Mouse (Mus musculus) midbrain, embryonic 12.5 days (tissue): ENCODE results near the gene Kcnk15. TPM values are rescaled to one million over a fixed set of nuclear protein-coding genes. Genes with fewer than 3 reads are reported as not detected.
A peak's percentile ranks its signal among the peaks of the same experiment; 100 is the strongest.

ENCODE experiments used
- ATAC-seq: fragments of 200-750 bp; cut with Nextera tagmentation; 2 replicates; pipeline ENCODE4 v1.8.0; 2017; ENCODE audit warnings: low read depth, moderate TSS enrichment, moderate library complexity; ENCODE audit not compliant: low FRiP score
- H3K27ac ChIP-seq: fragments of 300-500 bp; sonication (generic); replicated peaks from 2 replicates; pipeline ENCODE4 v1.5.1; 2016; ENCODE audit warnings: mild to moderate bottlenecking
- H3K27me3 ChIP-seq: fragments of 300-500 bp; sonication (generic); 2 replicates; pipeline ENCODE4 v1.6.1; 2016; ENCODE audit warnings: mild to moderate bottlenecking
- H3K36me3 ChIP-seq: fragments of 300-500 bp; sonication (generic); 2 replicates; pipeline ENCODE4 v1.6.1; 2016
- H3K4me1 ChIP-seq: fragments of 300-500 bp; sonication (generic); 2 replicates; pipeline ENCODE4 v1.6.1; 2016
- H3K4me2 ChIP-seq: fragments of 300-500 bp; sonication (generic); replicated peaks from 2 replicates; pipeline ENCODE4 v1.6.1; 2016; ENCODE audit warnings: mild to moderate bottlenecking, moderate library complexity
- H3K4me3 ChIP-seq: fragments of 300-500 bp; sonication (generic); 2 replicates; pipeline ENCODE4 v1.5.1; 2016; ENCODE audit warnings: mild to moderate bottlenecking
- H3K9ac ChIP-seq: fragments of 300-500 bp; sonication (generic); replicated peaks from 2 replicates; pipeline ENCODE4 v1.6.1; 2016; ENCODE audit warnings: mild to moderate bottlenecking, moderate library complexity
- H3K9me3 ChIP-seq: fragments of 300-500 bp; sonication (generic); 2 replicates; pipeline ENCODE4 v1.6.1; 2016; ENCODE audit warnings: mild to moderate bottlenecking
- WGBS: fragments of 180-500 bp; shearing (Covaris S2); methylation state at CpG from one replicate; pipeline ENCODE4 v1.1.7; 2016; 5-methylcytosine and 5-hydroxymethylcytosine counted together
- polyA plus RNA-seq: library from polyadenylated mRNA; unstranded; fragments of >200 nt; fragmentation: Nextera tagmentation; extraction: Ambion mirVana; gene quantifications from 2 replicates; pipeline ENCODE4 v1.2.1, GENCODE M21; 2016

Kcnk15 gene
- polyA plus RNA-seq = not detected in 2 replicates

DNA sequence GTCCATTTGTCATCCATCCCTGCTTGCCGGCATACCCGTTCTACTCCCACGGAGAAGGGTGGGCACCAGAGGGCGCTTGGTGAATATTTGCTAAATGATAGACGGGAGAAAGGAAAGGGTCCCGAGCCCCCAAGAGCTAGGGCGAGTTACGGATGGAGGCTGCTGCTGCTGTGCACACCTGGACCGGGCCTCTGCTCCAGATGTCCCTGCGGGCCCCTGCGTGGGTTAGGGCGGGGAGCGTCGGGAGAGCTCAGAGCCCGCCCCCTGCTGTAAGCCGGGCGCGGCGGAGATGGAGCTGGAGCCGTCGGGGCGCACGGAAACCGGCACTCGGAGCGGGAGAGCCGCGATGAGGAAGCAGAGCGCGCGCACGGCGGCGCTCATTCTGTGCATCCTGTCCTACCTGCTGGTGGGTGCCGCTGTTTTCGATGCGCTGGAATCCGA is at the start of gene Kcnk15:
Gene Kcnk15 (plus strand): TSS at position 191 of the 441 bp plus-strand sequence.
- no peak within 1 kb of the TSS for H3K9ac ChIP-seq
- peak within 1 kb of the TSS; percentile 16; the same call in 1 of the 2 replicates for H3K4me2 ChIP-seq
- H3K4me1 ChIP-seq = peaks cover 8% of the 10 kb centered on the region; the same call in 1 of the 2 replicates
- no peaks in the 10 kb centered on the region for H3K9me3 ChIP-seq
- peak within 1 kb of the TSS; percentile 25 for H3K4me3 ChIP-seq
- no peak within 1 kb of the TSS for H3K27ac ChIP-seq
- ATAC-seq = no peak
- no peaks in the 10 kb centered on the region for H3K36me3 ChIP-seq
- peaks cover 87% of the 10 kb centered on the region for H3K27me3 ChIP-seq
- 2% methylated on average over 38 of the region's 38 CpGs for whole genome bisulfite sequencing

DNA sequence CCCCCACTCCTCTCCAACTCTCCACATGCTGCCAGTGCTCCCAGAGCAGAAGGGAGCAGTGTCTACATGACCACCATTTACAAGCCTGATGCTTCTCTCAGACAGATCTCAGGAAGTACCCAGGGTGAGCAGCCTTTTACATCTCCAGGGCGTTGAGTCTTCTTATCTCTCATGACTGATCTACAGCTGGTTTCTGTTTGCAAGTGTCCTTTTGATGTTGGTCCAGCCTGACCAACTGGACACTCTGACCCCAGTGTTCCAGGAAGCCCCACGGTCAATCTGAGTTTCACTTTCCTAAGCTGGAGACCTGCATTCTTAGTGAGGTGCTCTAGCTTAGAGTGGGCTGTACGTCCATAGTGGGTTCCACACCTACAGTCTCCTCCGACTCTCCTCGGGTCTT is 49.6 kb upstream of the Kcnk15 start:
- H3K27me3 ChIP-seq = no peaks in the 10 kb centered on the region
- no peaks in the 10 kb centered on the region for H3K4me1 ChIP-seq
- H3K36me3 ChIP-seq = no peaks in the 10 kb centered on the region
- no peak overlapping the region for H3K4me3 ChIP-seq
- no peak overlapping the region for H3K27ac ChIP-seq
- 81% methylated on average over 5 of the region's 5 CpGs for WGBS
- H3K9me3 ChIP-seq = no peaks in the 10 kb centered on the region
- ATAC-seq = no peak
- H3K4me2 ChIP-seq = no peak overlapping the region
- no peak overlapping the region for H3K9ac ChIP-seq

DNA sequence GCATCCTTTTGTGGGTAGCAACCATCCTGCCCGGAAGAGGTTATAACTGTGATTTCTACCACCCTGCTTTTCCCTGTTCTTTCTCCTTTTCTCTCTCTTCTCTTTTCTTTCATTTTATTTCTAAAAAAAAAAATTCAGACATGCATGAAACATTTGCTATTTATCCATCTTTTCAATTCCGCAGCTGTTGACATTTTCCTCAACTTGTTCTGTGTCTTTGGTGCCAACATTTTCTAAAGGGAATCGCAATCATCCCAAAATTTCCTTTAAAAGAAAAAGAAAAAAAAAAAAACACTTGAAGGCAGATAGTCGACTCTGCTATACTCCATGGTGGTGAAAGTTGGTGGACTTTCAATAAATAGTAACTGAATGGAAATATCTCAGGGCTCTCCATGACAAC is 44.3 kb upstream of the Kcnk15 start:
- Histone ChIP-seq H3K9ac (no peak overlapping the region), H3K27ac (no peak overlapping the region), H3K27me3 (no peaks in the 10 kb centered on the region), H3K4me2 (no peak overlapping the region), H3K36me3 (no peaks in the 10 kb centered on the region), H3K4me3 (no peak overlapping the region), H3K4me1 (no peaks in the 10 kb centered on the region), H3K9me3 (no peaks in the 10 kb centered on the region)
- ATAC-seq = no peak
- 92% methylated on average over 4 of the region's 4 CpGs for WGBS

DNA sequence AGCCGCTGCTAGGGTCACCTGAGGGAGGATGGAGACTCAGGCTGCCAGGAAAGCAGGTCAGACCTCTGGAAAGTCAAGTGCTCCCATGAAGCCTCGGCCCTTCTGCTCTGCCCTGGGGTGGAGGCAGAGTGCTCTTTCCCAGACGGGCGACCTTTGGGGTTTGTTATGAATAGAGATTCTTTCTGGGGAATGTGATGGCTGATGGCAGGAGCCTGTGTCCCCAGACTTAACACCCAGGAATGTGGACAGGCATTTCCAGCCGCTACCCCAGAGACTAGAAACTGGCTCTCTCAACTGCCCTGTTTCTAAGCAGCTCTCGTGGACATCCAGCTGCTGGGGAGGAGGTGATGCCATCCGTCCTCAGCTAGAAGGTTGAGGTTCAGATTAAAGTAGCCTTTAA is 43.7 kb upstream of the Kcnk15 start:
- no peaks in the 10 kb centered on the region for H3K9me3 ChIP-seq
- H3K4me2 ChIP-seq = no peak overlapping the region
- WGBS = 68% methylated on average over 7 of the region's 7 CpGs
- no peaks in the 10 kb centered on the region for H3K27me3 ChIP-seq
- no peak overlapping the region for H3K27ac ChIP-seq
- no peaks in the 10 kb centered on the region for H3K36me3 ChIP-seq
- H3K4me1 ChIP-seq = no peaks in the 10 kb centered on the region
- no peak overlapping the region for H3K9ac ChIP-seq
- no peak for ATAC-seq
- H3K4me3 ChIP-seq = no peak overlapping the region

DNA sequence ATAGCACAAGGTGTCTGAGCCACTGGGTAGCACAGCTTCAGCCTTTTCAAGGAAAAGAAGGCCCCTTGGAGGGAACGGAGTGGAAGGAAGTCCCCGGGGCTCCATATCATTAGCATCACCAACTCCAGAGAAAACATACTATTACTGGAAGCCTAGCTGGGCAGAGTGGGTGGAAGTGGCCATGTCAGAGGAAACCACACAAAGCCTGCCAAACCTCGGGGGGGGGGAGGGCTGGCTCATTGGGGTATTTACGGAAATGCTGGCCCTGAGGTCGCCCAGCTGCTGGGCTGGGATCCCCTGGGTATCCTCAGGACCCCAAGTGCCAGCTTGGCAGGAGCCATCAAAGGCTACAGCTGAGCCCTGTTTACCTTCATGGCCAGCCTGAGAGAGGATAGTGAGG is 40.4 kb upstream of the Kcnk15 start:
- H3K4me2 ChIP-seq = no peak overlapping the region
- H3K9ac ChIP-seq = no peak overlapping the region
- no peaks in the 10 kb centered on the region for H3K27me3 ChIP-seq
- H3K36me3 ChIP-seq = no peaks in the 10 kb centered on the region
- no peaks in the 10 kb centered on the region for H3K9me3 ChIP-seq
- no peak overlapping the region for H3K4me3 ChIP-seq
- no peak overlapping the region for H3K27ac ChIP-seq
- H3K4me1 ChIP-seq = no peaks in the 10 kb centered on the region
- no peak for ATAC-seq
- 76% methylated on average over 5 of the region's 5 CpGs for WGBS

DNA sequence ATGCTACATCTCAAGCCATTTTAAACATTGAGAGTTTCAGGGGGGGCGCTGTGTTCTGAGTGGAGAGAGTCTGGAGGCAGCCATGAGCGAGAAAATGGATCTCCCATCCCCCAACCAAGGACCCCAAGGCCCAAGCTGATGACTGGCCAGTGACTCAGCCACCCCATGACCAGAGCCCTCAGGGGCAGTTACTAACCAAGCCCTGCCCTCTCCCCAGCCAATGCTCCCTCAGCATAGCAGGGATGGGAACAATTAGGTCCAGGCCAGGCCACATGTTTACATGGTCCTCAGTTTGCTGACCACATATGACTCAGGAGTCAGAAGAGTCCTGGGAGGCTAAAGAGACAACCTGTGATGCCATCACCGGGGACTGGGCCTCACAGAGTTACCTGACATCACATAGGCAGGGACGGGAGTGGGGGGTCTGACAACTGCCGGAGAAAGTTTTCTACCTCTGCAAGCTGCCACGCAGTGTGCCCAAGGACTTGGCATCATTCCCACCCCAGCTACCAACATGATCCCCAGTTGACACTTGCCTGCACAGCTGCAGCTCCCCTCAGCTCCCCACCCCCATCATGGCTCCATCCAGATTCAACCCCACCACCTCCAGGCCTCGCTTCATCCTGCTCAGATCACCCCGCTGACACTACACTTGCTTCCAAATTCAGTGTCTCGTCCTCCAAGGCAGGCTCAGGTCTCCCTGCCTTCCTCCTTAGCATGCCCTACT is 38.5 kb upstream of the Kcnk15 start:
- H3K4me3 ChIP-seq = no peak overlapping the region
- H3K4me2 ChIP-seq = no peak overlapping the region
- ATAC-seq = no peak
- no peaks in the 10 kb centered on the region for H3K27me3 ChIP-seq
- WGBS = 86% methylated on average over 9 of the region's 9 CpGs
- no peak overlapping the region for H3K27ac ChIP-seq
- no peaks in the 10 kb centered on the region for H3K9me3 ChIP-seq
- H3K36me3 ChIP-seq = no peaks in the 10 kb centered on the region
- H3K9ac ChIP-seq = no peak overlapping the region
- H3K4me1 ChIP-seq = no peaks in the 10 kb centered on the region

DNA sequence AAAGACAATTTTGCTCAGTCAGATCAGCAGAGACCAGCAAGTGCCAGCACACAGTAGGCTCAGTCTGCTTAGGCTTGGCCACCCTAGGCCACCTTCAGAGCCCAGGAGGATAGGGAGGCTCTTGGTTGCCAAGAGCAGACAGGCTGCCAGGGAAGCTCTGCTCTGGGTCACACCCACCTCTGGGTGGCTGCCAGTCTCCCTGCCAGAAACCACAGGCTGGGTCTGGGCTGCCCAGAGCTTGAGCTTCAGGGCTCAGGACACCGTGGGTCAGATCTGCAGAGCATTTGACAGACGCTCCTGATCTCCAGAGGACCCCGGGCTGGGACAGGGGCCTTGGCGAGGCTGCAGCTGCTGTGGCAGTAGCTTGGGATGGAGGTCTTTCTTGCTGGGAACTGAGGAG is 32.8 kb upstream of the Kcnk15 start, which contains the start of gene Ccn5:
Gene Ccn5 (plus strand): TSS at position 255 of the 400 bp plus-strand sequence.
- Histone ChIP-seq H3K4me3 (no peak within 1 kb of the TSS), H3K27me3 (peaks cover 5% of the 10 kb centered on the region; the same call in 1 of the 2 replicates), H3K36me3 (no peaks in the 10 kb centered on the region), H3K4me1 (peaks cover 4% of the 10 kb centered on the region; the same call in 1 of the 2 replicates), H3K9me3 (no peaks in the 10 kb centered on the region), H3K9ac (no peak within 1 kb of the TSS), H3K27ac (no peak within 1 kb of the TSS), H3K4me2 (no peak within 1 kb of the TSS)
- 72% methylated on average over 4 of the region's 4 CpGs for whole genome bisulfite sequencing
- ATAC-seq = no peak

DNA sequence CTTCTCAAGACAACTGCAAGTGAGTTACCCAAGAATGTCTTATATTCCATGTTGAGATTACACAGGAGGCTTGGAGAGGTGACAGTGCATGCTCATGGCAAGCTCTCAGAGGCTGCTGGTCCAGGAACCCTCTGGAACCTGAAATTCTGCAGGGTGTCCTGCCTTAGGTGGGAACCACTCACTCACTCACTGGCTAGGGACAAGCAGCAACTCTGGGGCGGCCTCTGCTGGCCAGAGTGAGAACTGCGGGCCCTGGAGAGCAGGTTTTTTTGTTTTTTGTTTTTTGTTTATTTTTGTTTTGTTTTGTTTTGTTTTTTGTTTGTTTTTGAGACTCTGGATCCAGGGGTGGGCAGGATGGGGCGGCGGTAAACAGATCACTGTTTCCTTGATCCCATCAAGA is 30.2 kb upstream of the Kcnk15 start:
- H3K36me3 ChIP-seq = no peaks in the 10 kb centered on the region
- no peak overlapping the region for H3K4me3 ChIP-seq
- peaks cover 4% of the 10 kb centered on the region; the same call in 1 of the 2 replicates for H3K4me1 ChIP-seq
- no peak overlapping the region for H3K27ac ChIP-seq
- no peak overlapping the region for H3K9ac ChIP-seq
- no peak for ATAC-seq
- no peaks in the 10 kb centered on the region for H3K9me3 ChIP-seq
- no peak overlapping the region for H3K4me2 ChIP-seq
- 8% methylated on average over 4 of the region's 4 CpGs for WGBS
- H3K27me3 ChIP-seq = peaks cover 8% of the 10 kb centered on the region; the same call in 1 of the 2 replicates

DNA sequence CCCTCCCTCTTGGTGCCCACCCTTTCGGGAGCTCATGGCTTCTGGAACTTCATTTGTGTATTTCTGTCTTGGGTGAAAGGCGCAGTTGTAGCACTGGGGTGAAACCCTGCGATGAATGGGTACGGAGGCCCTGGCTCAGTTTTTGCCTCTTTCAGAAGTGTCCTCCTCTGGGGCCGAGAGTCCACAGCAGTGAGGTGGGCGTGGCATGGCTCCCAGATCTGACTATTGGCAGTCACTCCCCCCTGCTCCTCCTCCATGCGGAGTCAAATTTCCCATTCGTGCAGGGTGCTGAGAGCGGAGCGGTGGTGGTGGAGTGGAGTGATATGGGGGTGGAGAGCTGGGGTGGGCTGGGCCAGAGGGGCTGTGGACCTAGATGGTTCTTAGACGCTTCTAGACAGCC is 29.7 kb upstream of the Kcnk15 start:
- Histone ChIP-seq H3K27me3 (peaks cover 11% of the 10 kb centered on the region; the same call in 1 of the 2 replicates), H3K27ac (no peak overlapping the region), H3K4me1 (peaks cover 4% of the 10 kb centered on the region; the same call in 1 of the 2 replicates), H3K36me3 (no peaks in the 10 kb centered on the region), H3K4me3 (no peak overlapping the region), H3K4me2 (peak overlapping the region; percentile 28; the same call in 1 of the 2 replicates), H3K9me3 (no peaks in the 10 kb centered on the region), H3K9ac (no peak overlapping the region)
- ATAC-seq = no peak
- 25% methylated on average over 11 of the region's 11 CpGs for whole genome bisulfite sequencing

DNA sequence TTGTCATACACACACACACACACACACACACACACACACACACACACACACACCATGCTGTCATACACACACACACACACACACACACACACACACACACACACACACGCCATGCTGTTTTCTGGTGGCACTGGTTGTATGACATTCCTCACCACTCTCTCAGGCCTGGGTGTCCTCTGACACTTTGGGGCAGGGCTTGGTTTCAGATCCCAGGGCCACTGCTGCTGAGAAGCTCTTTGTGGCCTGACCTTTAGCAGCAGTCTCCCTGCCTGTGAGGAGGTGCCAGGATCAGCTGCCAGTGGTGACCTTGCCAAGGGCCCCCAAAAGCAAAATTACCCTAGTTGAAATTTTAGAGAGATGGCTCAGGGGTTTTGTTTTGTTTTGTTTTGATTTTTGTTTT is 27.6 kb upstream of the Kcnk15 start:
- ATAC-seq = no peak
- Histone ChIP-seq H3K27ac (no peak overlapping the region), H3K4me2 (no peak overlapping the region), H3K9me3 (no peaks in the 10 kb centered on the region), H3K27me3 (peaks cover 14% of the 10 kb centered on the region; the same call in 1 of the 2 replicates), H3K4me1 (peaks cover 4% of the 10 kb centered on the region; the same call in 1 of the 2 replicates), H3K9ac (no peak overlapping the region), H3K36me3 (no peaks in the 10 kb centered on the region), H3K4me3 (no peak overlapping the region)
- 88% methylated on average over 1 of the region's 1 CpGs for WGBS

DNA sequence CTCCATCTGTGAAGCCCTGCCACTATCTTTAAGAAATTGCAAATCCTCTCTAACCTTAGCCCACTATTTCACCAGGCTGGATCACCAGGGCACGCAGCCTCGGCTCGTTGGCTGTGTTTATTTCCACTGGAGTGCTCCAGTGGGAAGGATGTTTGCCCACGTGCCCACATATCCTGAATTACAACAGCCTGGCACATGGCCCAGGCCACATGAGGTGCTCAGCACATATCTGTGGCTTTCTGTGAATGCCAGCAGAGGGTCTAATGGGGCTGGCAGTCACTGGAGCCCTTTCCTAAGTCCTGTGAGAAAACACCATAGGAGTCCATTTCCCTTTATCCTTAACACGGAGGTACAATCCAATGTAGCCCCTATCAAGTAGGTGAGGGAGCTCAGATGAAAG is 27.0 kb upstream of the Kcnk15 start:
- Histone ChIP-seq H3K4me2 (no peak overlapping the region), H3K4me1 (peaks cover 4% of the 10 kb centered on the region; the same call in 1 of the 2 replicates), H3K4me3 (no peak overlapping the region), H3K36me3 (no peaks in the 10 kb centered on the region), H3K27ac (no peak overlapping the region), H3K27me3 (peaks cover 14% of the 10 kb centered on the region; the same call in 1 of the 2 replicates), H3K9ac (no peak overlapping the region), H3K9me3 (no peaks in the 10 kb centered on the region)
- WGBS = 83% methylated on average over 5 of the region's 5 CpGs
- ATAC-seq = no peak

DNA sequence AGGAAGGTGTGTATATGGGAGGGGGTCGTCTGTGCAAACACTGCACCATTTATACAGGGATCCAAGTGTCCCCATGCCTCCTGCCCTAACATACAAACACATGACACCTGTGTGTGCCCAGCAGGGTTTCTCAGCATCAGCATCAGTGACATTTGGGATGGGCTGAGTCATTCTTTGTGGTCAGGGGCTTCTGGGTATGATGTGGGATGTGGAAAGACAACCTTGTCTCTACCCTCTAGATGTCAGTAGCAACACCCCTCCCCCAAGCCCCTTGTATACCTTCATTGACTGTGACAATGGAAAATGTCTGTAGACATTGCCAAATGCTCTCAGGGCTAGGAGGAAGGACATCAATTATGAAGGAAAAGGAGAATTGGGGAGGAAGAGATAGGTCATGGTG is 22.3 kb upstream of the Kcnk15 start:
- H3K4me1 ChIP-seq = no peaks in the 10 kb centered on the region
- H3K4me2 ChIP-seq = no peak overlapping the region
- 71% methylated on average over 1 of the region's 1 CpGs for WGBS
- no peak overlapping the region for H3K4me3 ChIP-seq
- H3K27ac ChIP-seq = no peak overlapping the region
- H3K9ac ChIP-seq = no peak overlapping the region
- H3K27me3 ChIP-seq = 0 out of 2 replicates have a peak, but pooled peaks cover 9% of the 10 kb centered on the region
- ATAC-seq = no peak
- H3K9me3 ChIP-seq = no peaks in the 10 kb centered on the region
- H3K36me3 ChIP-seq = no peaks in the 10 kb centered on the region
